Mouse (Mus musculus) liver, embryonic 16.5 days (tissue): ENCODE results near the gene Cd5l. TPM values are rescaled to one million over a fixed set of nuclear protein-coding genes. Genes with fewer than 3 reads are reported as not detected.
"Not testable (repeated sequence)": the region's sequence is repeated elsewhere in the genome, so short reads cannot be mapped to it uniquely, and the experiment has no call there.

Source experiments
- ATAC-seq: fragments of 200-750 bp; cut with Nextera tagmentation; 2 replicates; pipeline ENCODE4 v1.8.0; 2017; ENCODE audit warnings: low read depth, mild to moderate bottlenecking, moderate number of reproducible peaks, moderate library complexity
- H3K27ac ChIP-seq: fragments of 300-500 bp; sonication (generic); 2 replicates; pipeline ENCODE4 v1.5.1; 2014; ENCODE audit warnings: mild to moderate bottlenecking, low read length
- H3K27me3 ChIP-seq: fragments of 300-500 bp; sonication (generic); 2 replicates; pipeline ENCODE4 v1.6.1; 2014; ENCODE audit warnings: low read depth, low read length, mixed read lengths; ENCODE audit not compliant: control insufficient read depth, insufficient read depth
- H3K36me3 ChIP-seq: fragments of 300-500 bp; sonication (generic); 2 replicates; pipeline ENCODE4 v1.6.1; 2014; ENCODE audit warnings: mild to moderate bottlenecking; ENCODE audit not compliant: control insufficient read depth, insufficient read depth
- H3K4me1 ChIP-seq: fragments of 300-500 bp; sonication (generic); 2 replicates; pipeline ENCODE4 v1.6.1; 2014; ENCODE audit warnings: low read depth, low read length, mixed read lengths; ENCODE audit not compliant: control insufficient read depth
- H3K4me2 ChIP-seq: fragments of 300-500 bp; sonication (generic); 2 replicates; pipeline ENCODE4 v1.6.1; 2014; ENCODE audit warnings: low read depth, low read length, mixed read lengths
- H3K4me3 ChIP-seq: fragments of 300-500 bp; sonication (generic); 2 replicates; pipeline ENCODE4 v1.5.1; 2014; ENCODE audit warnings: low read depth, mild to moderate bottlenecking, low read length
- H3K9ac ChIP-seq: fragments of 300-500 bp; sonication (generic); 2 replicates; pipeline ENCODE4 v1.6.1; 2014; ENCODE audit warnings: low read depth, low read length
- H3K9me3 ChIP-seq: fragments of 300-500 bp; sonication (generic); replicated peaks from 2 replicates; pipeline ENCODE4 v1.6.1; 2016; ENCODE audit warnings: low read length; ENCODE audit not compliant: control insufficient read depth
- WGBS: fragments of 180-500 bp; shearing (Covaris S2); extraction: QIAGEN DNeasy Blood & Tissue Kit; methylation state at CpG from one replicate; pipeline ENCODE4 v1.1.7; 2014; ENCODE audit not compliant: insufficient replicate concordance; 5-methylcytosine and 5-hydroxymethylcytosine counted together
- polyA plus RNA-seq: library from polyadenylated mRNA; unstranded; fragments of >200 nt; fragmentation: Nextera tagmentation; extraction: Ambion mirVana; gene quantifications from 2 replicates; pipeline ENCODE4 v1.2.1, GENCODE M21; 2015

Gene Cd5l
- polyA plus RNA-seq, 1 experiment from 2014 or later, result 86.0 TPM

DNA sequence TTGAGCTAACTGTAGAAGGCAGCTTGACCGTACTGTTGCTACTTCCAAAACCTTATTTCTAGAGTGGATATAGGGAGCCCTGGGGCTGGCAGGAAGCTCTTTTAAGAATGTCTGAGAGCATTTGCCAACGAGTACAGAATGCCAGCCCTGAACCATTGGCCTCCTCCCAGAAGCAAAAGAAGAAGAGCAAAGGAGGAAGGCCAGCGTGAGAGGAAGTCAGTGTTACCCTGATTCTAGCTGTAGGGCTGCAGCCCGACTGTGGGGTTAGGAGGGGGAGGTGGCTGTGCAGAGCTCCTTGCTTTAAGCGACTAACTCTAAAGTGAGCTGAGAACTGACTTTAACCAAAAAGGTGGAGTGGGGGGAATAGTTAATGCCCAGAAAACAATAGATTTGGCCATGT lies 11.5 kb downstream of the Cd5l start:
- no peaks in the 10 kb centered on the region for H3K9me3 ChIP-seq
- no peaks in the 10 kb centered on the region for H3K36me3 ChIP-seq
- 29% methylated on average over 5 of the region's 5 CpGs for WGBS
- H3K9ac ChIP-seq, result no peak overlapping the region
- ATAC-seq, result no peak
- H3K27me3 ChIP-seq, result no peaks in the 10 kb centered on the region
- no peak overlapping the region for H3K4me2 ChIP-seq
- H3K4me1 ChIP-seq, result no peaks in the 10 kb centered on the region
- H3K4me3 ChIP-seq, result no peak overlapping the region
- no peak overlapping the region for H3K27ac ChIP-seq

DNA sequence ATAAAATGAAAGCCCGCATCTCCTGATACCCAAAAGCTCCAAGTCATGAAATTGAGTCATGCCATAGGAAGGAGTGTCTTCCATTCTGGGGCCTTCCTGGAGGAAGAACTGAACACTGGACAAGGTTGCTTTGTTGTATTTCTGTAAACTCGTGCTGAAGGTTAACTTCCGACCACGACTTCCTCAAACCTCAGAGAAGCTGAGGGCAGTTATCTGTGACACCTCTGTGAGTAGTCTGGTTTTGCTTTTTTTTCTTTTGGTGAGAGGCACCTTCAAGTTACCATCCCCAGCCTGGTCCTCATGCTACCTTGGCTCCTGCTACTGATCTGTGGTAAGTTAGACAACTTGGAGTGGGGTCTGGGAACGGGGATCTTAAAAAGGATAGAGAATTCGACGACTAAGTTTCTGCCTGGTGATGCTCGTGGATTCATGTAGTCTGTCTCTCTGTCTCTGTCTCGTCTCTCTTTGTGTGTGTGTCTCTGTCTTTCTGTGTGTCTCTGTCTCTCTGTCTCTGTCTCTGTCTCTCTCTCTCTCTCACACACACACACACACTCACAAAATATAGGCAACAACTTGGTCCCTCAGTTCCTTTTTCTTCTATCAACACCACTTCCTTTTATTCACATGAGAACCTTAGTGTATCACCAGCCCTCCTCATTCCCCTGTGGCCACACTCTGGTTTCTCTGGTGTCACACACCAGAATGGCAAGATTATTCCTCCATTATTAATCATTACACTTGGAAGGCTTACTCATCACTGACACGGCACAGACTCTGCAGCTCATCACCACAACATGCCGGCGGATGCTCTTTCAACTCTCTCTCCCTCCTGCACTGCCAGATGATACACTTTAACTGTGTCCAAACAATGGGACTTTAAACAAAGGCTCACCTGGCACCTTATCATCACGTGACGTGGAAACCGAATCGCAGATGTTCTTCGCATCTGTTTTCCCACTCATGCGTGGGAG lies 18.8 kb downstream of the Cd5l start, which contains the start of gene Fcrl1:
Gene Fcrl1, plus strand, starts transcription at position 193 of the 971 bp plus-strand sequence.
- Histone ChIP-seq H3K27me3 (no peaks in the 10 kb centered on the region), H3K4me2 (no peak within 1 kb of the TSS), H3K27ac (no peak within 1 kb of the TSS), H3K36me3 (no peaks in the 10 kb centered on the region), H3K9me3 (no peaks in the 10 kb centered on the region), H3K4me1 (no peaks in the 10 kb centered on the region), H3K4me3 (no peak within 1 kb of the TSS), H3K9ac (no peak within 1 kb of the TSS)
- no peak for ATAC-seq
- 44% methylated on average over 18 of the region's 18 CpGs for WGBS

GRCm38 (mm10) chr3:87377228-87377627 lies 19.5 kb downstream of the Cd5l start:
- Histone ChIP-seq H3K4me2 (no peak overlapping the region), H3K9me3 (no peaks in the 10 kb centered on the region), H3K9ac (no peak overlapping the region), H3K36me3 (no peaks in the 10 kb centered on the region), H3K4me1 (no peaks in the 10 kb centered on the region), H3K27me3 (no peaks in the 10 kb centered on the region), H3K4me3 (no peak overlapping the region), H3K27ac (no peak overlapping the region)
- no peak for ATAC-seq
- WGBS, result 43% methylated on average over 3 of the region's 3 CpGs

DNA sequence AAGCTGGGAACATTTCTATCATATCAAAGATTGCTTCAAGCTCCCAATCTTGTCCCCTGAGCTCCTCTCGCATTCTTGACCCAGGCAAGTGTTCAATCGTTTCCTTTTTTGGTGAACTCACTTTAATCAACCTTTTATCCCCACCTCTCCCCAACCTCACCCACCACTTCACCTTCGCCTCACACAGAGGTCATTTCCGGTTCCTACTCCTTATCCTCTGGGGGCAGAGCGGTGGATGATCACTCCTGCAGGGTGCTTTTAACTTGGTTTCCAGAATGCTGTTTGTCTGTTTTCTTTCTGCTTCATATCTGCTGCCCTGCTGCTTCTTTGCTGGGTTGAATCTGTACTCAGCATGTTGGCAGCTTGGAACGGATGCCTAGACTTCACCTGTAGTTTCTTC lies 20.0 kb downstream of the Cd5l start:
- 41% methylated on average over 6 of the region's 6 CpGs for WGBS
- no peaks in the 10 kb centered on the region for H3K36me3 ChIP-seq

DNA sequence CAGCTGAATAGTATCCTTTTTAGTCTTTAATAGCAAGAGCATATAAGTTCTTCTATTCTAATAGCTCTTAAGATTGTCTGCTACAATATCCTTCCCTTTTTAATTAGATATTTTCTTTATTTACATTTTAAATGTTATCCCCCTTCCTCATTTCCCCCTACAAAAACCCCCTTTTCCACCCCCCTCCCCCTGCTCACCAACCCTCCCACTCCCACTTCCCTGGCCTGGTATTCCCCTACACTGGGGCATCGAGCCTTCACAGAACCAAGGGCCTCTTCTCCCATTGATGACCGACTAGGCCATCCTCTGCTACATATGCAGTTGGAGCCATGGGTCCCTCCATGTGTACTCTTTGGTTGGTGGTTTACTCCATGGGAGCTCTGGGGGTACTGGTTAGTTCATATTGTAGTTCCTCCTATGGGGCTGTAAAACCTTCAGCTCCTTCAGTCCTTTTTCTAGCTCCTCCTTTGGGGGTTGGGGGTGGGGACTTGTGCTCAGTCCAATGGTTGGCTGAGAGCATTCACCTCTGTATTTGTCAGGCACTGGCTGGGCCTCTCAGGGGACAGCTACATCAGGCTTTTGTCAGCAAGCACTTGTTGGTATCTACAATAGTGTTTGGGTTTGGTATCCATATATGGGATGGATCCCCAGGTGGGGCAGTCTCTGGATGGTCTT lies 22.1 kb downstream of the Cd5l start:
- 50% methylated on average over 2 of the region's 2 CpGs for WGBS
- not testable (repeated sequence) for ATAC-seq

More for the DNA sequence above, 20.0 kb downstream of the Cd5l start:
- no peaks in the 10 kb centered on the region for H3K27me3 ChIP-seq
- no peak overlapping the region for H3K27ac ChIP-seq
- ATAC-seq, result no peak
- no peaks in the 10 kb centered on the region for H3K4me1 ChIP-seq
- H3K4me2 ChIP-seq, result no peak overlapping the region
- no peak overlapping the region for H3K9ac ChIP-seq
- no peaks in the 10 kb centered on the region for H3K9me3 ChIP-seq
- H3K4me3 ChIP-seq, result no peak overlapping the region

DNA sequence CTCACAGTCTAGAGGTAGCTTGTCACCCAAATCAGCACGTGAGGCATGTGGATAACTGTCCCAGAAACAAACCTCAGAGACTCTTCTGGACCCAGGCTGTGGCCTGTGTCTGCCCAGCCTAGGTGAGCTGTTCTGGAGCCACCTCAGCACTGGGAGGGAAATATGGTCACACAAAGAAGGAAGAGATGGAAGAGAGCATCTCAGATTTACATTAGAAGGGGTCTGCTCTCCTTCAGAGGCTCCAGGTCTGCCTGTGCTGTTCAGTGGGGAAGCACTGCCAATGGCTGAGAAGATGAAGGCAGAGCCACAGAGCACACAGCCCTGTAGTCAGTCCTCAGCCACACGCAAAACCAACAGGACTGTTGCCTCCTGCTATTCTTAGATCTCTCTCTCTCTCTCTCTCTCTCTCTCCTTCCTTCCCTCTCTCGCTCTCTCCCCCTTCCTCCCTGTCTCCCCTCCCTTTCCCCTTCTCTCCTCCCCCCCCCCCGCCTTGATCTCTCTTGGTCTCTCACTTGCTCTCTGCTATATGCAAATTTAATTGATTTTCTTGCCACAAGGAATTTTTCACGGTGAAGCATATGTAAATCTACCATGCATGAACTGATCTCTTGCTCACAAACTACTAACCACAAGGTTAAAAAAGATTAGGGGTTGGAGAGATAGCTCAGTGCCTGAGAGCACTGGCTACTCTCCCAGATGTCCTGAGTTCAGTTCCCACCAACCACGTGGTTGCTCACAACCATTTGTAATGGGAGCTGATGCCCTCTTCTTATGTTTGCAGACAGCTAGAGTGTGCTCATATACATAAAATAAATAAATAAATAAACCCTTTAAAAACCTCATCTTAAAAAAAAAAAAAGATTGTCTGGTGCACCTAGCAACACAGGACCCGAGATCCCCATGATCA lies 24.4 kb downstream of the Cd5l start:
- Histone ChIP-seq H3K9ac (no peak overlapping the region), H3K4me2 (no peak overlapping the region), H3K4me1 (no peaks in the 10 kb centered on the region), H3K27ac (no peak overlapping the region), H3K4me3 (no peak overlapping the region), H3K27me3 (no peaks in the 10 kb centered on the region), H3K36me3 (no peaks in the 10 kb centered on the region), H3K9me3 (no peaks in the 10 kb centered on the region)
- 22% methylated on average over 7 of the region's 7 CpGs for WGBS
- ATAC-seq, result no peak

More for the DNA sequence above, 22.1 kb downstream of the Cd5l start:
- H3K4me3 ChIP-seq, H3K27ac ChIP-seq, H3K4me1 ChIP-seq, H3K9me3 ChIP-seq, H3K36me3 ChIP-seq, H3K27me3 ChIP-seq, H3K4me2 ChIP-seq, H3K9ac ChIP-seq: not testable (repeated sequence)

- Histone ChIP-seq H3K4me1 (no peaks in the 10 kb centered on the region), H3K4me2 (no peak overlapping the region), H3K36me3 (no peaks in the 10 kb centered on the region), H3K9me3 (no peaks in the 10 kb centered on the region), H3K9ac (no peak overlapping the region), H3K27me3 (no peaks in the 10 kb centered on the region), H3K27ac (no peak overlapping the region), H3K4me3 (no peak overlapping the region)
- no peak for ATAC-seq
- 82% methylated on average over 3 of the region's 3 CpGs for WGBS
Observed at GRCm38 (mm10) chr3:87383308-87383707, 25.6 kb downstream of the Cd5l start.

DNA sequence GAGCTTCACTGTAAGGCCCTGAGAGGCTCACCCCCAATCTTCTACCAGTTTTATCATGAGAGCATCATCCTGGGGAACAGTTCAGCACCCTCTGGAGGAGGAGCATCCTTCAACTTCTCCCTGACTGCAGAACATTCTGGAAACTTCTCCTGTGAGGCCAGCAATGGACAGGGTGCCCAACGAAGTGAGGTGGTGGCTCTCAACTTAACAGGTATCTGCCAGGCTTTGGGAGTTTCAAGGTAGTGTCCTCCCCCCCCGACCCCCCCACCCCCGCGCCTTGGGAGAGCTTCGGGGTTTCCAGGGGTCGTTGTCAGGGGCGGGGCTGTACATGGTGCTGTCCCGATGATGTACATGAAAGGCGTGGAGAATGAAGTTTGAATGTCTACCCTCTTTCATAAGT lies 27.4 kb downstream of the Cd5l start:
- no peak for ATAC-seq
- 71% methylated on average over 9 of the region's 9 CpGs for WGBS

More for the DNA sequence above, 27.4 kb downstream of the Cd5l start:
- no peaks in the 10 kb centered on the region for H3K4me1 ChIP-seq
- H3K4me2 ChIP-seq, result no peak overlapping the region
- H3K9ac ChIP-seq, result no peak overlapping the region
- H3K9me3 ChIP-seq, result no peaks in the 10 kb centered on the region
- no peak overlapping the region for H3K27ac ChIP-seq
- H3K4me3 ChIP-seq, result no peak overlapping the region
- no peaks in the 10 kb centered on the region for H3K27me3 ChIP-seq
- H3K36me3 ChIP-seq, result no peaks in the 10 kb centered on the region
